Mouse (Mus musculus): ENCODE measurements around the gene Esrrg.

- no peak for TF ChIP-seq CTCF (conservative IDR thresholded peaks at IDR 0.05; ENCODE audit: low read length)
- no peak for TF ChIP-seq POU5F1 (IDR thresholded peaks at IDR 0.05; ENCODE audit: borderline replicate concordance, low read length)
- no peak for TF ChIP-seq NANOG (IDR thresholded peaks at IDR 0.05; ENCODE audit: borderline replicate concordance, low read length)
Measured at GRCm38 (mm10) chr1:187803997-187804396, 195.4 kb downstream of the Esrrg start.

Data from E14TG2a.4 (cell line).